Mouse (Mus musculus) hindbrain, embryonic 16.5 days (tissue): Measurements from ENCODE around the gene Ddah2. TPM values are rescaled to one million over a fixed set of nuclear protein-coding genes. Genes with fewer than 3 reads are reported as not detected.

Source experiments
- ATAC-seq: fragments of 200-750 bp; cut with Nextera tagmentation; 2 replicates; pipeline ENCODE4 v1.8.0; 2017; ENCODE audit warnings: moderate TSS enrichment, moderate library complexity
- H3K27ac ChIP-seq: fragments of 300-500 bp; sonication (generic); 2 replicates; pipeline ENCODE4 v1.5.1; 2014; ENCODE audit warnings: low read depth, mild to moderate bottlenecking, control low read depth, low read length, moderate library complexity
- H3K27me3 ChIP-seq: fragments of 300-500 bp; sonication (generic); replicated peaks from 2 replicates; pipeline ENCODE4 v1.6.1; 2014; ENCODE audit warnings: low read length; ENCODE audit not compliant: control insufficient read depth, insufficient read depth
- H3K36me3 ChIP-seq: fragments of 300-500 bp; sonication (generic); 2 replicates; pipeline ENCODE4 v1.6.1; 2014; ENCODE audit warnings: mild to moderate bottlenecking, low read length, moderate library complexity, mixed read lengths; ENCODE audit not compliant: control insufficient read depth, insufficient read depth
- H3K4me1 ChIP-seq: fragments of 300-500 bp; sonication (generic); 2 replicates; pipeline ENCODE4 v1.6.1; 2014; ENCODE audit warnings: low read depth, low read length; ENCODE audit not compliant: control insufficient read depth, insufficient read depth
- H3K4me2 ChIP-seq: fragments of 300-500 bp; sonication (generic); 2 replicates; pipeline ENCODE4 v1.6.1; 2014; ENCODE audit warnings: mild to moderate bottlenecking, low read length, control low read depth, moderate library complexity
- H3K4me3 ChIP-seq: fragments of 300-500 bp; sonication (generic); 2 replicates; pipeline ENCODE4 v1.5.1; 2014; ENCODE audit warnings: mild to moderate bottlenecking, low read length, control low read depth, moderate library complexity
- H3K9ac ChIP-seq: fragments of 300-500 bp; sonication (generic); 2 replicates; pipeline ENCODE4 v1.6.1; 2014; ENCODE audit warnings: low read depth, mild to moderate bottlenecking, control low read depth, low read length, moderate library complexity
- H3K9me3 ChIP-seq: fragments of 300-500 bp; sonication (generic); 2 replicates; pipeline ENCODE4 v1.6.1; 2014; ENCODE audit warnings: mild to moderate bottlenecking, low read length, moderate library complexity; ENCODE audit not compliant: control insufficient read depth
- WGBS: fragments of 180-500 bp; shearing (Covaris S2); extraction: QIAGEN DNeasy Blood & Tissue Kit; methylation state at CpG from one replicate; pipeline ENCODE4 v1.1.7; 2014; 5-methylcytosine and 5-hydroxymethylcytosine counted together
- polyA plus RNA-seq: library from polyadenylated mRNA; unstranded; fragments of >200 nt; fragmentation: Nextera tagmentation; extraction: Ambion mirVana; gene quantifications from 2 replicates; pipeline ENCODE4 v1.2.1, GENCODE M21; 2015

Ddah2 gene
- polyA plus RNA-seq, 1 experiment from 2014 or later: 363 TPM

GRCm38 (mm10) chr17:35047688-35048087, 11.1 kb upstream of the Ddah2 start:
- Histone ChIP-seq H3K27ac (peak overlapping the region; percentile 13; the same call in 1 of the 2 replicates), H3K4me3 (no peak overlapping the region), H3K4me1 (peaks cover 10% of the 10 kb centered on the region), H3K9ac (no peak overlapping the region), H3K9me3 (no peaks in the 10 kb centered on the region), H3K27me3 (no peaks in the 10 kb centered on the region), H3K36me3 (no peaks in the 10 kb centered on the region), H3K4me2 (no peak overlapping the region)
- ATAC-seq: no peak
- 65% methylated on average over 1 of the region's 1 CpGs for WGBS

DNA sequence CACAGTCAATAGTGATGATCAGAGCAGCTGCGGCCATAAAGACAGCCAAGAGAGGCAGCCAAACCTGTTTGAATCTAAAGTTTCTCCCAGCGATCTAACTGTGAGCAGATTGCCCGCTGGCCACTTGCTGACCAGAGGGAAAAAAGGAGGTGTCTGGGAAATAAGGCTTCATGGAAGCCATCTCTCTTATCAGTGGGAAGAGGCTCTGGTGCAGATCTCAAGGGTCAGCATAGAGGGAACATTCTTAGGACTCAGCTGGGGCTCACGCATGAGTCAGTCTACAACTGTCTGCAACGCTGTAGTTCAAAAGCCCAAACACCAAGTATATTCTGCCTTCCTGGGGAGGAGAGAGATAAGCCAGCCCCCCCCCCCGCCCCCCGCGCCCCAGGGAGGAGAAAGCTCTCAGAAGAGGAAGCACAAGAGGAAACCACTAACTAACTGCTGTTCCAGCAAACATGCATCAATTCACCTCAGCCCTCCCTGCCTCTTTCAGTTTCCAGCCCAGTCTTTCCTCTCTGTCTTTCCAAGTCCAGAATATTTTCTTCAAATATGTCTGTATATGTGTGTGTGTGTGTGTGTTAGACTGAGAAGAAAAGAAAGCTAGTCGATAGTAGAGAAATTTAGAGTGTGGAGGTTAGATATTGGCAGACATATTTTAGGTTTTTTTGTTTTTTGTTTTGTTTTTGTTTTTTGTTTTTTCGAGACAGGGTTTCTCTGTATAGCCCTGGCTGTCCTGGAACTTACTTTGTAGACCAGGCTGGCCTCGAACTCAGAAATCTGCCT, 10.5 kb upstream of the Ddah2 start:
- Histone ChIP-seq H3K9me3 (no peaks in the 10 kb centered on the region), H3K27me3 (no peaks in the 10 kb centered on the region), H3K27ac (peak overlapping the region; percentile 13; the same call in 1 of the 2 replicates), H3K9ac (no peak overlapping the region), H3K4me3 (no peak overlapping the region), H3K4me1 (peaks cover 10% of the 10 kb centered on the region), H3K36me3 (no peaks in the 10 kb centered on the region), H3K4me2 (no peak overlapping the region)
- 42% methylated on average over 11 of the region's 11 CpGs for WGBS
- no peak for ATAC-seq

DNA sequence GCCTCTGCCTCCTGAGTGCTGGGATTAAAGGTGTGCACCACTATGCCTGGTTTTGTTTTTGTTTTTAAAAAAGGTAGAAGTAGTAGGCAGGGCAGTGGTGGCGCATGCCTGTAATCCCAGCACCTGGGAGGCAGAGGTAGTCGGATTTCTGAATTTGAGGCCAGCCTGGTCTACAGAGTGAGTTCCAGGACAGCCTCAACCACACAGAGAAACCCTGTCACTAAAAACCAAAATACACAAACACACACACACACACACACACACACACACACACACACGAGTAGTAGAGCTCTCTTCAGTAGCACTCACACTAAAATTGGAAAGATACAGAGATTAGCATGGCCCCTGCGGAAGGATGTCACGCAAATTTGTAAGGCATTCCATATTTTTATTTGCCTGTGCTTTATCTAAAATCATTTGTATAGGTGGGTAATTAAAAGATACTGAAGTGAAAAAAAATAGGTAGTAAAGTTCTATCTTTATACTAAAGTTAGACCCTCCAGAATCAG, 9.8 kb upstream of the Ddah2 start:
- WGBS: 73% methylated on average over 5 of the region's 5 CpGs
- peaks cover 1% of the 10 kb centered on the region; the same call in 1 of the 2 replicates for H3K36me3 ChIP-seq
- no peak overlapping the region; the same call in 1 of the 2 replicates for H3K9ac ChIP-seq
- H3K27me3 ChIP-seq: no peaks in the 10 kb centered on the region
- no peaks in the 10 kb centered on the region for H3K9me3 ChIP-seq
- ATAC-seq: no peak
- H3K4me2 ChIP-seq: no peak overlapping the region; the same call in 1 of the 2 replicates
- peak overlapping the region; percentile 91 for H3K27ac ChIP-seq
- H3K4me1 ChIP-seq: peaks cover 10% of the 10 kb centered on the region
- no peak overlapping the region for H3K4me3 ChIP-seq

DNA sequence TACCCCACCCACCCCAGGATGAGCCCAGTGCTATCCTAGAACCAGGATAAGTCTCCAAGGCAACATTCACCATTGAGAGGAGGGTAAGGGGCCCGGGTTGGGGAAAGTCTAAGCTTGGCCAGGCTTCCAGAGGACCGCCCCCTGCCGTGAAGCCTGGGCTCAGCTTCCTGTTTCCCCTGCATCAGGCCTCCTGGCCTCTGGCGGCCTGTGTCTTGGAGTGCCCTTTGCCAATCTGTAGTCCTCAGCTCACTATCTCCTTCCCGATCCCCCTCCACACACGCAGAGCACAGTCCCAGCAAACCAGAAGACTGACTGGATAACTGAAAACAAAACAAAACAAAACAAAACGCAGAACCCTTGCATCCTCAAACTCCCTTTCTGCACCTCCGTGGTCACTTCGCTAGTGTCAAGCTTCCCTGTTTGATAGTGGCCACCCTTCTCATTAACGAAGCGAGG, 9.2 kb upstream of the Ddah2 start, which contains the start of gene Clic1:
TSS of gene Clic1 (plus strand) at position 406 of the 456 bp plus-strand sequence.
- 1% methylated on average over 11 of the region's 11 CpGs for WGBS
- Histone ChIP-seq H3K4me3 (peak within 1 kb of the TSS; percentile 43), H3K9me3 (no peaks in the 10 kb centered on the region), H3K27me3 (no peaks in the 10 kb centered on the region), H3K9ac (peak within 1 kb of the TSS; percentile 68), H3K36me3 (peaks cover 6% of the 10 kb centered on the region), H3K4me1 (peaks cover 10% of the 10 kb centered on the region), H3K4me2 (peak within 1 kb of the TSS; percentile 64), H3K27ac (peak within 1 kb of the TSS; percentile 91)
- ATAC-seq: no peak

- Histone ChIP-seq H3K9ac (peak overlapping the region; percentile 68), H3K36me3 (peaks cover 6% of the 10 kb centered on the region), H3K9me3 (no peaks in the 10 kb centered on the region), H3K27me3 (no peaks in the 10 kb centered on the region), H3K4me3 (peak overlapping the region; percentile 43), H3K4me2 (peak overlapping the region; percentile 64), H3K27ac (peak overlapping the region; percentile 91), H3K4me1 (peaks cover 10% of the 10 kb centered on the region)
- ATAC-seq: no peak
- 1% methylated on average over 27 of the region's 27 CpGs for WGBS
Measured at GRCm38 (mm10) chr17:35050126-35050750, 8.6 kb upstream of the Ddah2 start.

DNA sequence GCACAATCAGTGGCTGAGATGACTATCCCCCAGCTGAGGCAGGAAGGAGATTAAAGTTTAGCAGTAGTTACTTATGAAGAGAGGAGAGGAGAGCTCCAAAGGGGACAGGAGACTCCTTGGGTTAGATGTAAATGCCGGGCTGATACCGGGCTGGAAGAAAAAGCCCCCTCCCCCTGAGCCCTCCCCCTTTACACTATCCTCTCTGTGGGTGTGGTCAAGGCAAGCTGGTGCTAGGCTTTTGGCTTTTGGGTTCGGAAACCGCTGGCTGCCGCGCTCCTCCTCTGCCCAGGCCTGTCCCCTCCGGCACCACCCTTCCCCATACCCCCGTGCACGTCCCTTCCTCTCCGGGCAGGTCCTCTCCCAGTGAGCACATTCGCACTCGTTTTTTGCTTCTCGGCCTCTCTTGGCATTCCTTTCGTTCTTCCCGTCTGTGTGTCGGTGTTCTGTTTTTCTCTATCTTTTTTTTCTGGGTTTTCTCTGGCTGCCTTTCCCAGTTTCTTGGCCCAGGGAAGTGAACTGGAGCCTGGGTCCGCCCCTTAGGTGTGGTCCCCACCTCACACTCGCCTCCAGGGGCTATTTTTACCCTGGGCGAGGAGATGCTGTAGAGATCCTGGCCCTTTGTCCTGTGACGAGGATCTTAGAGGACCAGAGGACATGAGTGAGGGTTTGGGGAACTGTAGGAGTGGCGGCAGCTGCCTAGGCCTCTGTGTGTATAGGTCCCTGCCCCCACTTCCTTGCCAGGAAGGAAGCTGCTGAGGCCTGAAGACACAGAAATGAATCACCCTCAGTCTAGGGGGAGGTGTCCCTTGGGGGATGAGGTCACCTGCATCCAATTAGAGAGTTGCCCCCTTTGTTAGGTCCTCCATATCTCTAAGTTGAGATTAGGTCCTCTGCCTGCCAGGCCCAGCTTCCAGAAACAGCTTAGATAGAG, 7.4 kb upstream of the Ddah2 start:
- Histone ChIP-seq H3K9me3 (no peaks in the 10 kb centered on the region), H3K27me3 (no peaks in the 10 kb centered on the region), H3K4me1 (peaks cover 10% of the 10 kb centered on the region), H3K9ac (peak overlapping the region; percentile 68), H3K27ac (peak overlapping the region; percentile 85), H3K36me3 (peaks cover 6% of the 10 kb centered on the region), H3K4me3 (peak overlapping the region; percentile 43), H3K4me2 (peak overlapping the region; percentile 64)
- 4% methylated on average over 21 of the region's 21 CpGs for WGBS
- peak; percentile 29; the same call in 1 of the 2 replicates for ATAC-seq

- Histone ChIP-seq H3K27ac (peak overlapping the region; percentile 66), H3K9me3 (no peaks in the 10 kb centered on the region), H3K4me3 (peak overlapping the region; percentile 43; the same call in 1 of the 2 replicates), H3K4me1 (peaks cover 10% of the 10 kb centered on the region), H3K27me3 (no peaks in the 10 kb centered on the region), H3K36me3 (peaks cover 6% of the 10 kb centered on the region), H3K9ac (peak overlapping the region; percentile 68), H3K4me2 (peak overlapping the region; percentile 64)
- WGBS: 70% methylated on average over 12 of the region's 12 CpGs
- ATAC-seq: no peak
Measured at GRCm38 (mm10) chr17:35052271-35052798, 6.5 kb upstream of the Ddah2 start.

DNA sequence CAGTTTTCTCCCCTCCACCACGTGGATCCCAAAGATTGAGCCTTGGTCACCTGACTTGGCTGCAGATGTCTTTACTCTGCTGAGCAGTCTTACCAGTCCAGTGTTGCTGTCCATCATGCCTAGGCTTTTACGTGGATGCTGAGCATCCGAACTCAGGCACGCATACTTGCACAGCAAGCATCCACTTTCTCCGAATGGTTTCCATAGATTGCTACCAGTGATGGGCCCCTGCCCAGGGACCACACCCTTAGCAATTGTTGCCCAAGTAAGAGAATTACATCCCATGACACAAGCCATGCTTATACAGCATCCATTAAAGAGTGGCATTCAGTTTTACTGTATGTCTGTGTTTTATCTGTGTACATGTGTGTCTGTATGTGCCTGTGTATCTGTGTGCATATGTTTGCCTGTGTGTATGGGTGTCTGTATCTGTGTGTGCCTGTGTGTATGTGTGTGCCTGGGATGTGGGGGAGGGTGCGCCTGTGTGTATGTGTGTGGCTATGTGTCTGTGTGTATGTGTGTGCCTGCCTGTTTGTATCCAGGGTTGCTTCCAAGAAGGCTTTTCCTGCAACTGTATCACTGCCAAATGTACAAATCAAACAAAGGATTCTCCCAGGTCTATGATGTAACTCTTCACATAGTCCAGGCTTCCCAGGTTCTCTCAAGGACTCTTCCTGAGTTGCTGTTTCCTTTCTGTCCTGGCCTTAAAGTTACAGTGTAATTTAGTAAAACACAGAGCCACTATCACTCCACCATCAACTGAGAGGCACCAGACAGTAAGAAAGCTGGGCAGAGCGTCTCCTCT, 2.9 kb upstream of the Ddah2 start:
- H3K27ac ChIP-seq: no peak overlapping the region
- H3K36me3 ChIP-seq: peaks cover 8% of the 10 kb centered on the region
- no peaks in the 10 kb centered on the region for H3K9me3 ChIP-seq
- H3K4me3 ChIP-seq: no peak overlapping the region
- peaks cover 18% of the 10 kb centered on the region for H3K4me1 ChIP-seq
- no peak overlapping the region for H3K9ac ChIP-seq
- WGBS: 93% methylated on average over 7 of the region's 7 CpGs
- no peak overlapping the region for H3K4me2 ChIP-seq
- H3K27me3 ChIP-seq: no peaks in the 10 kb centered on the region
- ATAC-seq: no peak
